Mouse (Mus musculus) heart, adult 9 months (tissue): ENCODE data around the gene Vkorc1l1.

Experiments
- DNase-seq, 2 experiments: peaks; one replicate each; pipeline ENCODE4 v3.0.0; 2022; ENCODE audit warnings: low spot score in 2 of 2

The Vkorc1l1 gene

DNA sequence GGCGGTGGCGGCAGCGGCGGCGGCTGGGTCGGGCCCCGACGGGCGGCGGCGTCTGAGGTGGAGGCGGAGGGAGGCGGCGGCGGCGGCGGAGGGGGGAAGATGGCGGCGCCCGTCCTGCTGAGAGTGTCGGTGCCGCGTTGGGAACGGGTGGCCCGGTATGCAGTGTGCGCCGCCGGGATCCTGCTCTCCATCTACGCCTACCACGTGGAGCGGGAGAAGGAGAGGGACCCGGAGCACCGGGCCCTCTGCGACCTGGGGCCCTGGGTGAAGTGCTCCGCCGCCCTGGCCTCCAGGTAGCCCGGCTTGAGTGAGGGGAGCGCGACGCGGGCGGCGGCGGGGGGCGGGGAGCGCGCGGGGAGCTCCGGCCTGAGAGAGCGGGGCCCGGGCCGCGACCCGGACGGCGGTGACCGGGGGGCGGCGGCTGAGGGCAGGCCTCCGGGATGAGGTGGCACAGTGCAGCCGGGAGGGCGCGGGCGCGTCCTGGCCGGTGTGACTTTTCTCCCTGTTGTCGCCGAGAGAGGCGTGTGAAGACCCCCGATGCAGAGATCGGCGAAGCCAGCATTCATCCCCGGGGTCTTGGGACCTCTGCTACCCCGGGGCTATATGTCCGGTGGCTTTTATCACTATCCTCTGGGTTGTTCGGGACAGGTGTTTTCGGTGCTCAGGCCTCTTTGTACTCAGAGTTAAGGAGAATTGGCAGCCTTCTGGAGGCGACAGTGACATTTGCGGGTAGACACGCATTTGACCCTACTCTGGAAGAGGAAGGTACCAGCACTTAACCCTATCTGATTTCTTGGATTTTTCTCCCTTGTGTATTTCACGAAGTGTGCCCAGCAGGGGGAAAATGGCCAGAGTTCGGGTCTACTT is 536 bp downstream of the Vkorc1l1 start:
- peak; percentile 26 to 44 for DNase-seq

DNA sequence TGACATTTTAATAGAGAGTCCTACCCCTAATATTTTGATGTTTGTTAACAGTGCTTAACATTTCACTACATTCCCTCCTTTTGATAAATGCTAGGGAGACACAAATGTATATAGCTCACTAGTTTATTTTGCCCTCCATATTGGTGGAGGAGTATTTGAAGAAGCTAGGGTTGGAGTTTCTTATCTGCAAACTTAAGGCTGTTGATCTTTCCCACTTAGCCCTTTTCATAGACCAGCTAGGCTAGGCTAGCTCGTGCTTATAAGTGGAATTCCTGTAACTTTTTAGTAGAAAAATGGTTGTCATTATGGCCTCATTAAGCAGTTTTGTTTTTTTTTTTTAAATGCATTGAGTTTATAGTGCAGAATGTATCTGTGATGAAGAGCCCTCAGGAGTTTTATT is 1.6 kb downstream of the Vkorc1l1 start:
- DNase-seq: no peak

DNA sequence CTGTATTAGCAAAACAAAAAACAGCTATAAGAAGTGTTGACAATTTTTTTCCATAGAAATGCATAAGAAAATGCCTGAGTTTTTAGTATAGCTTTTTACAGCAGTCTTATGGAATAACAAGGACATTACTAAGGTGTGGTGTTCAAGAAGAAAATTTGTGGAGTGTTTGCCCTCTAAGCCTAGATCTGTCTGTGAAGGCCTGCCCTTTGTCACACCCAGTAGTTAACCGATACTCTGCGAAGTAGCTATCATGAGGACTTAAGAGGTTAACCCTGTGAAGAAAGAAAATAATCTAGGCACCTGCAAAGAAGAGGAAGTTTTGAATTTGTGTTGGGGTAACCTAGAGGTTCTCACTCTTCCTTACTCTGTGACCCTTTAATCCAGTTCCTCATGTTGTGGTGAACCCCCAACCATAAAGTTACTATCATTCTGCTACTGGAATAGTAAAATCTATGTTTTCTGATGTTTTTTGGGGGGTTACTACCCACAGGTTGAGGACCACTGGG is 5.8 kb downstream of the Vkorc1l1 start:
- DNase-seq: no peak

DNA sequence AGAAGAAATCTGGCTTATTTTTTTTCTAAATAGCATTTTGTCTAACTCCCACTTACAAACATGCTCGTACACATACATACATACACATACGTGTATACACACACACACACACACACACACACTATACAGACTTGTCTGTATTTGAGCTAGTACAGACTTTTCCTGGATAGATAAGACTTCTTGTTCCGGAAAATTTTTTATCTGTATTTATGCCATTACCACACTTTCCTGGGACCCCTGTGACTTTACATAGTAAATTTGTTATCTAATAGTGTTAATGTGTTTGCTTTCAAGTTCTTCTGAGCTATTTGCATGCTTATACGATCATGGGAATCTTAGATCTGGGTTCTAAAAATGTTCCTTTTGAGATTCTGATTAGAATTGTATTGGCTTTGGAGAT is 10.4 kb downstream of the Vkorc1l1 start:
- no peak for DNase-seq

DNA sequence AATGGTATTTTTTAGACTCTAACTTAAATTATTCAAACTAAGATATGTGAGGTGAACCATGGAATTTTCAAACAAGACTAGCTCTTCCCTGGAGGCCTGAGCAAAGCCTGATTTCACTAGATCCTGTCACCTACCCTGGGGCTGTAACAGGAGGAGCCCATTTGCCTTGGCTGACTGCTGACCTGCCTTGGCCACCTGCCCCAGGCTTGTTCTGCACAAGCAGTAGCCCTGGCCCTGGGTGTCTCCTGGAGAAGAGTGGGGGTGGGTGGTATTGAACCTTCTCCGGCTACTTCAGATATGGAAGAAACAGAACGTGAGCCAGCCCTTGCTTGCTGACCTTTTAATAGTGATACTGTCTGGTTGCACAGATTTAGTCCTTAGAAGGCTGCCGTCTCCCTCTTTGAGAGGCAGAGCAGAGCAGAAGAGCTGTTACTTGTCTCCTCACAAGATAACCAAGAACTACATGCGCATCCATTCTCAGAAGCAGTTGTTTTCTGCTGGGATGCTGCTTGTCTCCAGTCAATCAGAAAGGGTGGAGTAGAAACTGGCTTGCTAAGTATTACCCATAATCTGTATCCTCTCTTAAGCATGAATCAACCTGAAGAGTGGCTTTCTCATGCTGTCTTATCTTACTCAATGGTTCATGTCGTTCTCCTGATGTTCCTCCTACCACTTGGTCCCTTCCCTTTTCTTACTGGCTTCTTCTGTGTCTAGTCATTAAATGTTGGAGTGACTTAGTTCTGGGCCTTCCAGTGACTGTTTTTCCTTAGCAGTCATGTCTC is 12.9 kb downstream of the Vkorc1l1 start:
- peak in 1 of 2 experiments; percentile 10 for DNase-seq

DNA sequence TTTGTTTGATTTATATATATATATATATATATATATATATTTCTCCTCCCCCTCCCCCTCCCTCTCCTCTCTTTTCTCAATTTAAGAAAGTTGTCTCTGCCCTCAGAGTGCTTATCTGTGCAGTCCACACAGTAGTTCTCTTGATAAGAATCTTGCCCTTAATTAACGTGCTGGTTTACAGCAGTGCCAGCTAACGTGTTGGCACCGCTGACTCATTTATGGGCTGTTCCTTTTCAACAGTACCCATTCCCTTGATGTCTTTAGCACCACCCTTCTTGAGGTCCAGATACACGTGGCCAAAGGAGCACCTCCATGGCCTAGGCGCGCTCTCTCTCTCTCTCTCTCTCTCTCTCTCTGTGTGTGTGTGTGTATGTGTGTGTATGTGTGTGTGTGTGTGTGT is 14.0 kb downstream of the Vkorc1l1 start:
- DNase-seq: no peak

DNA sequence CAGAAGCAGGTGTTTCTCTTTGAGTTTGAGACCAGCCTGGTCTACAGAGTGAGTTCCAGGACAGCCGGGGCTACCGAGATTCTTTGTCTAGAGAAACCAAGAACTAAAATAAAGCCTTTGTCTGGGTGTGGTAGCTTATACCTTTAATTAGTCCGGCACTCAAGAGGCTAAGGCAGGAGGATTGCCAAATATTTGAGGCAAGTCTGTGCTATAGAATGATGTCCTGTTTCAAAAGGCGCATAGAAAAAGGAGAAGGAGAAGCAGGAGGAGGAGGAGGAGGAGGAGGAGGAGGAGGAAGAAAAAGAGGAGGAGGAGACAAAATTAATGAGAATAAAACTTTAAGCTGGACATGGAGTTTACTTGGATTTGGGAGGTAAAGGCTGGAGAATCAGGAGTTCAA is 21.5 kb downstream of the Vkorc1l1 start:
- DNase-seq: no peak

DNA sequence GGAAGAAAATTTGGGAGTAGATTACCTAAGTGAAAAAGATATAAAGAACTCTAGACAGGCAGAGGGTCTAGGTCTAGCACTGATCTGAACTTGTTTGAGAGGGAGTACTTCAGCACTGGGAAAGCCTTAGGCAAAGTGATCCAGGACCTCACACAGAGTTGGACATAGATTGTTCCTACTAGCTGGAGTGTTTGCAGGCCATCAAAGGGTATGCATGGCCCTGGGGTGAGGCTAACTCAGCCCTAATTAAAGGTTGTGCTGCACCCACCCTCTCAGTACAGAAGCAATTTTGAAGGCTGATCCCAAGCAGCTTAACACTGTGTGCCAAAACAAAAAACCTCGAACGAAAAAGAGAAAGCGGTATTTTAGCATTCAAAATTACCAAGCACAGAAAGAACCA is 24.7 kb downstream of the Vkorc1l1 start:
- DNase-seq: no peak

DNA sequence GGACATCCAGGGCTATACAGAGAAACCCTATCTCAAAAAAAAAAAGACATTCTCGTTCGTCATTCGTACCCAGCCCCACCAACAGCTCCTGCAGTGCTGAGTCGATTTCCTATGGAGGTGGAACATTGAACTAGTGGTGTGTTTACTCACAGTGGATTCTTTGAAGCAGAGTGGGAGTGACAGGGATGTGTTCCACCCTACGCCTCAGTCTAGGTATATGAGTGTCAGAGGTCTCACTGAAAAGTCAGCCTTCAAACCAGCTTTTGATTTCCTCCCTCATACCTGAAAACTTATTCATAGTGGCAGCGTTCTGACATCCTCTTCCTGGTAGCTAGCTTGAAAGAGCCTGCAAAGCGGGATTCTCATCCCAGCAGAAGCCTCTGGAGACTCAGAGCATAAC is 26.6 kb downstream of the Vkorc1l1 start:
- DNase-seq: no peak

DNA sequence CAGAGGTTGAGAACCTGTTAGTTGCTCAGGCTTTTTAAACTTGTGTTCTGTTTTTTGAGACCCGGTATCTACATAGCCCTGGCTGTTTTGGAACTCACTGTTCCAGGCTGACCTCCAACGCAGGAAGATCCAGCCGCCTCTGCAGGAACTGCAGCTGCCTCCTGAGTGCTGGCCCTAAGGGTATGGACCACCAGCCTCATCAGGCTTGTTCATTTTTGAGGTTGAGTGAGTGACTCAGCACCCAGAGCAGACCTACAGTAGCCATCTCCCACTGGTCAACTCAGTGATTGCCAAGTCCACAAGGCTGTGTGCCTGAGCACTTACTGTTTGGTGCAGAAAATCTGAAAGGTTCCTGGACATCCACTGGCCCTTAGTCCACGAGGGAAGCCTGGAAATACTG is 29.7 kb downstream of the Vkorc1l1 start:
- peak in 1 of 2 experiments; percentile 44 for DNase-seq

DNA sequence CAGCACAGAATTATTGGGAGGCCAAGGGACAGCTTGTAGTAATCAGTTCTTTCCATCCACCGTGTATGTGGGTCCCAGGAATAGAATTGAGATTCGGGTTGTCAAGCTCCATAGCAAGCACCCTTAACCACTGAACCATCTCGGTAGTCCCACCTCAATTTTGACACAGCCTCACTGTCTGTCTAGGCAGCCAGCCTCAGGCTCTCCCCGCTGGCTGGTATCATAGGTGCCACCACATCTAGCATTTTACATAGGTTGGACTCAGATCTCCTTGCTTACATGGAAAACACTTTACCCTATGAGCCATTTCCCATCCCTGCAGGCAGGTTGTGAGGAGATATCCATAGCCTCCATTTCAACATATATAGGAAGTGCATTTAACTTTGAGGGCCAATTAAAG is 32.6 kb downstream of the Vkorc1l1 start:
- no peak for DNase-seq

DNA sequence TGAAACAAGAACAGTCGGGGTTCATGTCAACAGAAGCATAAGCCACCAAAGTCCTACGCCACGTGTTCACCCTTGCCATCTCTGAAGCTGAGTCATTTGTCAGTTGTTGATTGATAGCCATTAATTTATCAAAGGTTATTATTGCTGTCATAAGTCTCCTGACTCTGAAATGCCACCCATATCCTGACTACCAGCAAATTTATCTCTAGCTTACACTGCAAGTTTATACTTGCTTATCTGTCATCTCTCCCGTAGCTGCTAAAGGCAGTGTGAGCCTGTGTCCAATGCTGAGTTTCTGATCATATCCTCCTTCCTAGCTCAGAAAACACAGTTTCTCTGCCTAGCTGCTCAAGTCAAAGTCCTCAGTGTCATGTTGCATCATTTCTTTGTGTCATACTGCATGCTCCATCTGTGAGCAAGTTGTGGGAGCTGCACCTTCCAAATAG is 33.1 kb downstream of the Vkorc1l1 start:
- no peak for DNase-seq

DNA sequence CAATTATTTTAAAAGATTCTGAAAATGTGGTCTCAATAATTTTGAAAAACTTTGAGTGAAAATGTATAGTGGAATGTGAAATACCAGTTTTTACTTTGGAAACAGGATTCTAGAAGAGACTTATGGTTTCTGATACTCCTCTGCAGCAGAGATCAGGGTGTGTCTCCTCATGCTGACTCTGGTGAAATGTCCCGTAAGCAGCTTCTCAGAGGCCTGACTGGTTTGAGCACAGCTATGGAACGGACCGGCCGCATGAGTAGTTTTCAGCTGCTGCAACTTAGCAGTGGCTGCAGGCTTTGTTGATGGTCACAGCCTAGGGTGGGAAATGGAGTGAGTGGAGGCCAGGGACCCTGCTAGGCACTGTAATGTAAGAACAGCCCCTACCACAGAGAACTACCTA is 36.0 kb downstream of the Vkorc1l1 start:
- no peak for DNase-seq

DNA sequence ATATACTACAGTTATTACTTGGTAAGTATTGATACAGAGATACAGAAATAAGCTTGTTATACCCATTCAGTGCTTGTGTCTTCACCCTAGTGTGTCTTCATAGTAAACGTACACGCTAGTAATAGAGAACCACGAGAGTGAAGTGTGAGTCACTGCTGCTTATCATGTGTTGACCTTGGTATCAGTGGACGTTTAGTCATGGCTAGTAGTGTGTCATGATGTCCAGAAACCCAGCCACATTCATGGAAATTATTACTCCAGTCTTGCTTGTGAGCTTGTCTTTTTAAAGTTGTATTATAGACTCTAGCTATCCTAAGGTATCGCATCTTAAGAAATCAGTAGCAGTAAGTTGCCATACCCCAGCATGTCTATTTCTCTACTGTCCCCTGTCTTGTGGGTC is 36.8 kb downstream of the Vkorc1l1 start:
- DNase-seq: no peak

DNA sequence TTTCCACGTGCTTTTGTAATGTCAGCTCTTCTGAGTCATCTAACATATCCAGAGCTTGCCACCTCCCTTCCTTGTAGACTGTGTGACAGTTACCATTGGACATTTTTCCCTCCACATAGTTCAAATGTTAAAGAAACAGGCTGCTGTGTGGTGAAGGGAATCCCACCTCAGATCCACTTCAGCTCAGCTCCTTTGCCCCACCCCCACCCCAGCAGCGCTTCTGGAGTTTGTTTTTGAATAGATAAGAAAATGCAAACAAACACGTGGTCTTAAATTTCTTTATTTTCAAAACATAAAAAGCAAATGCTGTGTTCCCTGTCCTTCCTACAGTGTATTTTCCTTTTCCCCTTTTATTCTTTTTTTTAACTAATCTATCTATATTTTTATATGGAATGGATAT is 38.4 kb downstream of the Vkorc1l1 start:
- DNase-seq: no peak

DNA sequence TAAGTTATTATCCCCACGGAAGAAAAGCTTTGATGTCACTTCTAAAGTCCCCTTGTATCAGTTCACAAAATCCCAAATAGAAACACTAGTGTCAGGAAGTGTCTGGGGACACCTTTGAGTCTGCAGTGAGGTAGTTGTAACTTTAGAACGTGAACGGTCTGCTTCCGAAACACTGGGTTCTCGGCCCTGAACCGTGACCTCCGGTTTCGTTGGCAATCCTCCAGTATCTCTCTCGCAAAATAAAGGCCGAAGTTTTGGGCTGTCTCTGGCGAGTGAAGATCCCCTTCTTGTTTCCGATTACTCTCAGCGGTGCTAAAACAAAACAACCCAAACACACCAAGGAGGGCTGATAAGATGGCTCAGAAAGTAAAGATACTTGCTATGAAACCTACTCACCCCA is 47.6 kb downstream of the Vkorc1l1 start:
- no peak for DNase-seq

DNA sequence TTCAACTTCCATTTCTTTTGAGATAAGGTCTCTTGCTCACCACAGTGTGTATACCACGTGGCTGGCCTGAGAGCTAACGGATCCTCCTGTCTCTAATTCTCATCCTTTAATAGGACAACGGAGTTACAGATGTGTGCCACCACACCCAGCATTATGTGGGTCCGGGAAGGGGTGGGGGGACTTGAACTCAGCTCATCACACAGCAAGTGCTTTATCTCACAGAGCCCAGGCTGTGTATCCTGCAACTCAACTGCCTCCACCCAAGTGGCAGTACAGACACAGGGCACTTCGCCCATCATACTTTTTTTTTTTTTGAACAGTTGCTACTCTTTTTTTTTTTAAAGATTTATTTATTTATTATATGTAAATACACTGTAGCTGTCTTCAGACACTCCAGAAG is 50.1 kb downstream of the Vkorc1l1 start:
- no peak for DNase-seq

DNA sequence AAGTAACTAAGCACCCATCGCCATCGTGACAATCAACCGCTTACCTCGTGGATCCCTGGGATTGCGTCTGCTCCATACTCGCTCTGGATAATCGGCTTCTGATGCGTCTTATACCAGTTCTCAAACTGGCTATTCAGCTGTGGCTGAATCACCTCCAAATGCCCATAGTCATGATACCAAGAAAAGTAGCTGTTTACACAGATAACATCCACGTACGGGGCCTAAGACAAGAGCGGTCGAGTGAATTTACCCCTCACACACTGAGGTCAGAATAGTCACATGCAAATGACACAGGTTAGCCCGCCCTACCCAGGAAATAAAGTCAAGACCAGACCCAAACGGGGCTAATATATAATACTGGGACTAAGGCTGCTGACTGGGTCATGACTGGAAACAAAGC is 51.6 kb downstream of the Vkorc1l1 start:
- DNase-seq: no peak

DNA sequence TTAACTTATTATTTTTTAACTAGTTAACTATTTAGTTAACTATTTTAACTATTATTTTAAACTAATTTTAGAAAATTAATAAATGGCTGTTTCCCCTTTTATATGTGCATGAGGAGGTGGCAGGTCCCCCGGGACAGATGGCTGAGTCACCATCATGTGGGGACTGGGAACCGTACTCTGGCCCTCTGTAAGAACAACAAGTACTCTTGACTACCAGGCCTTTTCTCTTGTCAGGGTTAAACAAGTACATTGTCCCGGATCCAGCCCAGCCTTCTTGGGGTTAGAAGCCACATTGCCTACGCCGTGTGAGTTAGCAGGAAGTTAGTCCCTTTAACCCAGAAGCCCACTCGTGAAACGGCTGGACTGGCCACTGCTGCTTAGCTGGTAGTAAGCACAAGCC is 53.2 kb downstream of the Vkorc1l1 start:
- no peak for DNase-seq

DNA sequence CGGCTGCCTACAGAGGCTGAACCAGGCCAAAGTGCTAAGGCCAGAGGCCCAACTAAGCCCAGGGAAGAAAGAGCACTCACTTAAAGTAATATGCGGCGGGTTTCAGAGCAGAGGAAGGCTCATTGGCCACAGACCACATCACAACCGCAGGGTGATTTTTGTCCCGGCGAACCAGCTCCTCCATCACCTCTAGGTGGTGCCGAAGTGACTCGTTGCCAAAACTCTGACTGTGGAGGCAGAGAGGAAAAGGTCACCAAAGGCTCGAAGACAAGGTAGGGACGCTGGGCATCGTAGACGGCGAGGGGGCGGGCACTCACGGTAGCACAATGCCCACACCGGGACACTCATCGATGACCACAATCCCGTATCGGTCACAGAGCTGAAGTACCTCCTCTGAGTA is 55.9 kb downstream of the Vkorc1l1 start:
- DNase-seq: no peak

DNA sequence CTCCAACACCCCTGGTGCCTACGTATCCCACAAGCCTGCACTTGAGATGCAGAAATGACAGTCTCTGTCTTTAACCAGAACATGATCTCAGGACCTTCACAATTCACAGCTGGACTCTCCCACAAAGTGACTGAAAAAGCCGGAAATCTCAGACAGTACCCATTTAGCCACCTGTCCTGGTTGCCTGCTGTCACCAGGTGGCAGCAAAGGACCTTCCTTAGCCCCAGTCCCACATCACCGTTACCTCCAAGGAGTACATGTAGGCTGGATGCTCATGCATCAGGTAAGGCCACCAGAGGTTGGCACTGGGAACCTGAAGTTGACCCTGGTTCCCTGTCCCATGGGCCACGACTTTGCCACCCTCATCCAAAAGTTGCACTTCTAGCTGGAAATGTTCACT is 57.3 kb downstream of the Vkorc1l1 start:
- peak; percentile 29 to 37 for DNase-seq

DNA sequence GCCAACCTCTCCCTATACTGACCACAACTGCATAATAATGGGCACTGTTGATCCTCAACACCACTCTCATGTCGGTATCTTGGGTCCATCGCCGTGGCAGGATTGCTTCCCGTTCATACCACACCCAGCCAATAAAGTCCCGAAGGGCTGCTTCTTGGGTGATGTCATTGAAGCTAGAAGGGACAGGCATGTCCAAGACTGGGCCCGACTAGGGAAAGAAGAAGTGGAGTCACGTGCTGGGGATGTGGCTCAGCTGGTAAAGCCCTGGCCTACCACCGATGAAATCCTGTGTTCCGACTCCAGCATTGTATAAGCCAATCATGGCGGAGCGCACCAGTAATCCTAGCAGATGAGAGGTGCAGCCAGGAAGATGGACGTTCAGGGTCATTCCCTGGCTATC is 59.0 kb downstream of the Vkorc1l1 start:
- peak; percentile 49 to 65 for DNase-seq
